Mouse (Mus musculus) MEL (cell line): ENCODE measurements around the gene Wdr24. TPM values are rescaled to one million over a fixed set of nuclear protein-coding genes. Genes with fewer than 3 reads are reported as not detected.

Experiments
- DNase-seq: peaks from one replicate; pipeline ENCODE4 v3.0.0; 2011; ENCODE audit warnings: low read depth, low spot score
- H3K27ac ChIP-seq: 2 replicates; pipeline ENCODE4 v1.5.1; 2012; ENCODE audit warnings: low read depth, mild to moderate bottlenecking, control low read depth, low read length, moderate library complexity; ENCODE audit not compliant: control insufficient read depth
- H3K27me3 ChIP-seq, 2 experiments: fragments of 150-350 bp in 1 of 2; sonication (generic) in 1 of 2; 2 replicates each; pipeline ENCODE4 v1.6.1; 2012; ENCODE audit warnings: low read length in 2 of 2, mild to moderate bottlenecking in 2 of 2, improper control_type of control experiment in 1 of 2, moderate library complexity in 1 of 2; ENCODE audit not compliant: insufficient read depth in 2 of 2, control insufficient read depth in 1 of 2
- H3K36me3 ChIP-seq, 2 experiments: 2 replicates each; pipeline ENCODE4 v1.6.1; 2012 to 2014; ENCODE audit warnings: low read length in 2 of 2, improper control_type of control experiment in 1 of 2, inconsistent platforms in 1 of 2, mild to moderate bottlenecking in 1 of 2; ENCODE audit not compliant: insufficient read depth in 2 of 2, control insufficient read depth in 1 of 2
- H3K4me1 ChIP-seq, 2 experiments: fragments of 150-350 bp in 1 of 2; sonication (generic) in 1 of 2; 2 replicates each; pipeline ENCODE4 v1.6.1; 2012; ENCODE audit warnings: low read length in 2 of 2, improper control_type of control experiment in 1 of 2, mild to moderate bottlenecking in 1 of 2; ENCODE audit not compliant: insufficient read depth in 2 of 2, control insufficient read depth in 1 of 2
- H3K4me3 ChIP-seq, 2 experiments: fragments of 150-350 bp in 1 of 2; sonication (generic) in 1 of 2; 2 replicates each; pipeline ENCODE4 v1.5.1; 2012; ENCODE audit warnings: low read depth in 2 of 2, low read length in 2 of 2, mild to moderate bottlenecking in 2 of 2, moderate library complexity in 2 of 2, control low read depth in 1 of 2, improper control_type of control experiment in 1 of 2; ENCODE audit not compliant: control insufficient read depth in 1 of 2, insufficient read depth in 1 of 2
- H3K79me2 ChIP-seq: 2 replicates; pipeline ENCODE4 v1.6.1; 2012; ENCODE audit warnings: mild to moderate bottlenecking, low read length, moderate library complexity; ENCODE audit not compliant: control insufficient read depth, poor library complexity, insufficient read depth
- H3K9ac ChIP-seq: 2 replicates; pipeline ENCODE4 v1.6.1; 2012; ENCODE audit warnings: low read depth, mild to moderate bottlenecking, control low read depth, low read length, moderate library complexity; ENCODE audit not compliant: control insufficient read depth, poor library complexity, severe bottlenecking
- H3K9me3 ChIP-seq: fragments of 150-350 bp; sonication (generic); replicated peaks from 2 replicates; pipeline ENCODE4 v1.6.1; 2012; ENCODE audit warnings: mild to moderate bottlenecking, low read length, improper control_type of control experiment, moderate library complexity; ENCODE audit not compliant: insufficient read depth
- CHD2 ChIP-seq: IDR thresholded peaks from 2 replicates; pipeline ENCODE4 v1.6.1; 2011; ENCODE audit warnings: low read length, improper control_type of control experiment
- CTCF ChIP-seq, 3 experiments: IDR thresholded peaks in 2 of 3; conservative IDR thresholded peaks in 1 of 3; 2 replicates each; pipeline ENCODE4 v1.5.1; 2011 to 2012; ENCODE audit warnings: low read length in 3 of 3, low read depth in 2 of 3, mild to moderate bottlenecking in 2 of 3, improper control_type of control experiment in 1 of 3, inconsistent platforms in 1 of 3, mixed read lengths in 1 of 3, moderate library complexity in 1 of 3; ENCODE audit not compliant: control insufficient read depth in 1 of 3, insufficient read depth in 1 of 3, poor library complexity in 1 of 3, severe bottlenecking in 1 of 3
- E2F4 ChIP-seq: IDR thresholded peaks from 2 replicates; pipeline ENCODE4 v1.6.1; 2011; ENCODE audit warnings: low read depth, low read length, improper control_type of control experiment, borderline replicate concordance
- ETS1 ChIP-seq: IDR thresholded peaks from 2 replicates; pipeline ENCODE4 v1.6.1; 2012; ENCODE audit warnings: low read depth, mild to moderate bottlenecking, inconsistent platforms, low read length, improper control_type of control experiment, moderate library complexity
- GABPA ChIP-seq: IDR thresholded peaks from 2 replicates; pipeline ENCODE4 v1.6.1; 2012; ENCODE audit warnings: low read depth, mild to moderate bottlenecking, inconsistent platforms, low read length, improper control_type of control experiment, moderate library complexity
- GATA1 ChIP-seq: IDR thresholded peaks from 2 replicates; pipeline ENCODE4 v1.6.1; 2011; ENCODE audit warnings: low read depth, low read length, improper control_type of control experiment
- KAT2A ChIP-seq: conservative IDR thresholded peaks from 2 replicates; pipeline ENCODE4 v1.6.1; 2012; ENCODE audit warnings: low read depth, low read length, improper control_type of control experiment, inconsistent platforms
- MAFK ChIP-seq: IDR thresholded peaks from 2 replicates; pipeline ENCODE4 v1.6.1; 2011; ENCODE audit warnings: low read depth, mild to moderate bottlenecking, low read length, improper control_type of control experiment, borderline replicate concordance
- MEF2A ChIP-seq: IDR thresholded peaks from 2 replicates; pipeline ENCODE4 v1.6.1; 2014; ENCODE audit warnings: low read depth, mild to moderate bottlenecking, inconsistent platforms, low read length, improper control_type of control experiment; ENCODE audit not compliant: poor library complexity, insufficient replicate concordance, severe bottlenecking; ENCODE audit errors: extremely low read depth
- MYB ChIP-seq: IDR thresholded peaks from 2 replicates; pipeline ENCODE4 v1.6.1; 2011; ENCODE audit warnings: mild to moderate bottlenecking, low read depth, low read length, improper control_type of control experiment
- MYC ChIP-seq: IDR thresholded peaks from 2 replicates; pipeline ENCODE4 v1.6.1; 2011; ENCODE audit warnings: low read depth, mild to moderate bottlenecking, low read length, improper control_type of control experiment, moderate library complexity
- NELFE ChIP-seq: IDR thresholded peaks from 2 replicates; pipeline ENCODE4 v1.6.1; 2011; ENCODE audit warnings: low read depth, low read length, improper control_type of control experiment
- POLR2AphosphoS2 ChIP-seq: IDR thresholded peaks from 2 replicates; pipeline ENCODE4 v1.6.1; 2011; ENCODE audit warnings: low read length, improper control_type of control experiment
- POLR2AphosphoS5 ChIP-seq: IDR thresholded peaks from 2 replicates; pipeline ENCODE4 v1.6.1; 2012; ENCODE audit warnings: low read depth, borderline replicate concordance, mild to moderate bottlenecking, inconsistent platforms, low read length, moderate library complexity, mixed read lengths
- RCOR1 ChIP-seq: IDR thresholded peaks from 2 replicates; pipeline ENCODE4 v1.6.1; 2012; ENCODE audit warnings: low read depth, mild to moderate bottlenecking, inconsistent platforms, low read length, improper control_type of control experiment
- SMC3 ChIP-seq: IDR thresholded peaks from 2 replicates; pipeline ENCODE4 v1.6.1; 2011; ENCODE audit warnings: low read depth, low read length, improper control_type of control experiment
- USF1 ChIP-seq: IDR thresholded peaks from 2 replicates; pipeline ENCODE4 v1.6.1; 2014; ENCODE audit warnings: low read depth, mild to moderate bottlenecking, inconsistent platforms, low read length, improper control_type of control experiment, moderate library complexity
- USF2 ChIP-seq, 2 experiments: IDR thresholded peaks; 2 replicates each; pipeline ENCODE4 v1.6.1; 2011 to 2012; ENCODE audit warnings: improper control_type of control experiment in 2 of 2, low read length in 2 of 2, borderline replicate concordance in 1 of 2, inconsistent platforms in 1 of 2, low read depth in 1 of 2, mild to moderate bottlenecking in 1 of 2; ENCODE audit not compliant: insufficient read depth in 1 of 2
- ZC3H11A ChIP-seq: IDR thresholded peaks from 2 replicates; pipeline ENCODE4 v1.6.1; 2012; ENCODE audit warnings: low read depth, mild to moderate bottlenecking, inconsistent platforms, low read length, improper control_type of control experiment
- ZKSCAN1 ChIP-seq: IDR thresholded peaks from 2 replicates; pipeline ENCODE4 v1.6.1; 2012; ENCODE audit warnings: low read depth, mild to moderate bottlenecking, inconsistent platforms, low read length, improper control_type of control experiment, moderate library complexity
- ZNF384 ChIP-seq: IDR thresholded peaks from 2 replicates; pipeline ENCODE4 v1.6.1; 2012; ENCODE audit warnings: low read depth, mild to moderate bottlenecking, inconsistent platforms, low read length, improper control_type of control experiment
- polyA plus RNA-seq, 2 experiments: library from polyadenylated mRNA; stranded (reverse) in 1 of 2; unstranded in 1 of 2; fragments of >175 nt in 1 of 2; fragments of >200 nt in 1 of 2; gene quantifications; 2 replicates each; pipeline versions ENCODE4 v1.2.1 to v1.2.4; 2012; ENCODE audit warnings: low replicate concordance in 2 of 2, low read depth in 1 of 2; ENCODE audit not compliant: insufficient read length in 2 of 2, insufficient read depth in 1 of 2, missing spikeins in 1 of 2
- total RNA-seq: library from RNA; depleted of rRNA; stranded (reverse); fragments of 300-350 nt; gene quantifications from 2 replicates; pipeline ENCODE4 v1.2.3, GENCODE M21; 2012

Gene Wdr24
- total and polyA plus RNA-seq, 3 experiments, result 35.0 to 38.8 TPM; not detected in 1

DNA sequence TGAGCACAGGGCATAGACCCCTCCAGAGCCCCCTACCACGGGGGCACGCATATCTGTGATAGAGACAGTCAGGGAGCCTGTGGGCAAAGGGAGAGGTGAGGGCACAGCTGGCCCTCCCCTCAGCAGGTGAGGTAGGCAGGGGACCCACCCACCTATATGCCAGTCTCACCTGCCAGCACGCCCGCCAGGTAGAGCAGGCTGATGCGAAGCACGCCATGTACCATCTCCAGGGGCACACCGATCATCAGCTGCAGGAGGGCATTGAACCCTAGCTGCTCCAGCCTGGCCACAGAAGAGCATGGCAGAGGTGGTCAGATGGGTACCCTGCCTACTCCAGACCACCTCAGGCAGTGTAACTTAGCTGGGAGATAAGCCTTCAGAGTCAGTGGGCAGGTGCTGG lies 11.9 kb downstream of the Wdr24 start:
- H3K27ac ChIP-seq, result no peak overlapping the region
- H3K79me2 ChIP-seq, result peaks cover 40% of the 10 kb centered on the region
- DNase-seq, result no peak
- H3K27me3 ChIP-seq, result no peaks in the 10 kb centered on the region
- H3K9me3 ChIP-seq, result no peaks in the 10 kb centered on the region
- H3K36me3 ChIP-seq, result peaks cover 0 to 6% of the 10 kb centered on the region in 2 experiments; a peak in 2 of 4 replicates
- no peak overlapping the region for H3K4me3 ChIP-seq
- peaks cover 2 to 21% of the 10 kb centered on the region in 2 experiments; a peak in 3 of 4 replicates for H3K4me1 ChIP-seq
- TF ChIP-seq MAFK, result no peak
- TF ChIP-seq NELFE, result no peak
- no peak for TF ChIP-seq CHD2
- TF ChIP-seq, all 39 proteins: peak for 0
- no peak overlapping the region for H3K9ac ChIP-seq

DNA sequence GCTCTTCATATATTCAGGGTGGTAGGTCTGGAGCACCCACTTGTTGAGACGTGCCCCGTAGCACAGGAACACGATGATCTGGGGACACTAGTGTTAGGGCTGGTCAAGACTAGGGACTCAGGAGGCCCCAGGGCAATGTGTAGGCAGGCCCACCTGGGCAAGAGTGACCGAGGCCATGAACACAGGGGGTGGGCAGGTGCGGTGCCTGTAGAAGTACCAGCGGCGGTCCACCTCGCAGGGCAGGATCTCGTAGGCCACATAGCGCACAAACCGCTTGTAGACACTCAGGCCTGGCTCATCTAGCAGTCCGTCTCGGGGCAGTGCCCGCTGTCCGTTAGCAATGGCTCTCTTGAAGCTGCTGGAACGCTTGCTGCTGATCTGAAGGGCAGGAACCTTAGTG lies 12.4 kb downstream of the Wdr24 start:
- peaks cover 2 to 18% of the 10 kb centered on the region in 2 experiments; a peak in 3 of 4 replicates for H3K4me1 ChIP-seq
- no peak for TF ChIP-seq CHD2
- TF ChIP-seq GABPA, result no peak
- TF ChIP-seq NELFE, result no peak
- no peak for TF ChIP-seq MEF2A
- TF ChIP-seq MYB, result no peak
- no peak; the same call in 1 of the 2 replicates for TF ChIP-seq POLR2AphosphoS2
- no peak for TF ChIP-seq USF1
- TF ChIP-seq MYC, result no peak
- TF ChIP-seq CTCF (IDR thresholded peaks at IDR 0.05 in 2 of 3, conservative IDR thresholded peaks at IDR 0.05 in 1 of 3; ENCODE audit: control insufficient read depth in 1 of 3, insufficient read depth in 1 of 3, low read depth in 2 of 3, low read length in 3 of 3, poor library complexity in 1 of 3, severe bottlenecking in 1 of 3), result no peak
- no peak for TF ChIP-seq ZNF384
- TF ChIP-seq SMC3, result no peak
- H3K9me3 ChIP-seq, result no peaks in the 10 kb centered on the region
- H3K36me3 ChIP-seq, result peaks cover 0 to 6% of the 10 kb centered on the region in 2 experiments; a peak in 2 of 4 replicates
- peaks cover 36% of the 10 kb centered on the region for H3K79me2 ChIP-seq
- no peak for DNase-seq
- H3K4me3 ChIP-seq, result no peak overlapping the region
- H3K9ac ChIP-seq, result no peak overlapping the region
- no peak overlapping the region for H3K27ac ChIP-seq
- H3K27me3 ChIP-seq, result no peaks in the 10 kb centered on the region

- Histone ChIP-seq H3K27me3 (no peaks in the 10 kb centered on the region), H3K79me2 (peaks cover 29% of the 10 kb centered on the region), H3K27ac (no peak overlapping the region), H3K4me1 (peaks cover 2 to 12% of the 10 kb centered on the region in 2 experiments; a peak in 3 of 4 replicates), H3K9ac (no peak overlapping the region), H3K9me3 (no peaks in the 10 kb centered on the region), H3K4me3 (no peak overlapping the region), H3K36me3 (peaks cover 0 to 2% of the 10 kb centered on the region in 2 experiments; a peak in 2 of 4 replicates)
- DNase-seq, result no peak
- no peak for TF ChIP-seq GABPA
- no peak for TF ChIP-seq ZNF384
- TF ChIP-seq USF2 (IDR thresholded peaks at IDR 0.05; ENCODE audit: borderline replicate concordance in 1 of 2, insufficient read depth in 1 of 2, low read depth in 1 of 2, low read length in 2 of 2), result no peak
- no peak for TF ChIP-seq ZC3H11A
- TF ChIP-seq MEF2A, result no peak
- TF ChIP-seq POLR2AphosphoS2, result no peak
- TF ChIP-seq E2F4, result no peak
- TF ChIP-seq ZKSCAN1, result no peak
- TF ChIP-seq GATA1, result no peak
- no peak for TF ChIP-seq RCOR1
- TF ChIP-seq ETS1, result no peak
- TF ChIP-seq KAT2A, result no peak
- TF ChIP-seq POLR2AphosphoS5, result no peak
- TF ChIP-seq, all 39 proteins: peak for 0
Observed at GRCm38 (mm10) chr17:25836397-25837075, 13.1 kb downstream of the Wdr24 start.
